Mouse (Mus musculus) kidney, postnatal 10 days (tissue): Measurements from ENCODE around the gene Kif1bp.
"Not testable (repeated sequence)": the region's sequence is repeated elsewhere in the genome, so short reads cannot be mapped to it uniquely, and the experiment has no call there.

Experiments
- DNase-seq: peaks from one replicate; pipeline ENCODE4 v3.0.0; 2021; ENCODE audit warnings: mixed read lengths

Kif1bp gene

DNA sequence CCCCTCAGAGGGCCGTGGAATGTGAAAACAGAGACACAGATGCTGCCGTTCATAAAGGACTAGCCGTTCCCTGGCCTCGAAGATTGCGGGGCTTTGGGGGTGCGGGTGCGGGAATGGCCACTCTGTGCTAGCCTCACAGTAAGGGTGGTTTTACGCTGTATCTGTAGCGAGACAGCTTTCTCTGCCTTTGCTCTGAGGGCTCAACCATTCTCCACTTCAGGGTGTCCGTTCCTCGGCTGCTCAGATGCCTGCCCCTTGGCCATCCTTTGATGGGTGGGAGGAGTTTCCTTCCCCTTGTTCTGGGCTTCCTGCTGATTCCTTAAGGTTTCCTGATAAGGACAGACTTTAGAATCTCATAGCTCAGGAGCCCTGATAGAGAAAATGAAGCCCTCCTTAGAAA, 69.8 kb downstream of the Kif1bp start:
- DNase-seq: peak; percentile 54

DNA sequence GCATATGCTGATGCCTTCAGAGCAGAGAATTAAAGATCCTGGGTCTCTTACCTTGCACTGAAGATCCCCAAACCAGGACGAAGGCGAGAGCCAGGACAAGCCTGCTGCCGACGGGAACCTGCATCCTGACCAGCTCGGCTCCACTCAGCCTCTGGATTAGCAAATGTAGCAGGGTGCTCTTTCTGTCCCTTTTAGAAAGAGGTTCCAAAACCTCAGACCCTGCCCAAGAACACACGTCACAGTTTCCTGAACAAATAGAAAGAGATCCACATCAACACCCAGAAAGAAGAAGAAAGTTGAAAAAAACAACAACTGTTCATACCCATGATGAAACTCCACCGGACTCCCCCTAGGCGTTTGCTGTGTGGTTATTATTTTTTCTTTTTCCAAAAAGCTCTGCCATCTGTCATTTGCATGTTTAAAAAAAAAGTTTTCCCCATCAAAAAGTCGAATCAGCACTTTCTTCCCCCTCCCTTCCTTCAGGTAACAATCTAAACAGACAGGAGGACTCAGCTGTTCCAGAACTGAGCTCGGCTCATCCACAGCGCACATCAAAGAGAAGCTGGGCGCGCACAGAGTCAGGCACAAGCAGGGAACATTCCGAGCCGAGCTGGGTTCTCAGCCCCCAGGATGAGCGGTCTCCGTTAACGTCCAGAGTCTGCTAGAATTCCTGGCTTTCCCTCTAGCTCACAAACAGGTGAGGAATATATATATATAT, 70.5 kb downstream of the Kif1bp start:
- peak; percentile 77 for DNase-seq

DNA sequence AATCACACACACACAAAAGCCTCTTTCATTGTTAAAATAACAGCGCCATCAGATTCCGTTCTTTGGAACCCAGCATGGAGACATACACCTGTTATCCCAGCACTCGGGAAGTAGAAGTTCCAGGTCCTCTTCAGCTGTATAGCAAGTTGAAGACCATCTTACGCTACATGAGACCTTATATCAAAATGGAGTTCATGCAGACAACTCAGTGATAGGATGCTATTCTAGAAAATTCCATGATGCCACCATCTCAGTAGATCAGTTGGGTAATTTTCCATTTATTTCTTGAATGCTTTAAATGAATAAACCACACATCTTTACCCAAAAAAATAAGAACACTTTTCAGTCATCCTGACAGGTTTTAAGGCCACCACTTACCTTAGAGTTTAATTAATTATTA, 71.2 kb downstream of the Kif1bp start:
- DNase-seq: no peak

DNA sequence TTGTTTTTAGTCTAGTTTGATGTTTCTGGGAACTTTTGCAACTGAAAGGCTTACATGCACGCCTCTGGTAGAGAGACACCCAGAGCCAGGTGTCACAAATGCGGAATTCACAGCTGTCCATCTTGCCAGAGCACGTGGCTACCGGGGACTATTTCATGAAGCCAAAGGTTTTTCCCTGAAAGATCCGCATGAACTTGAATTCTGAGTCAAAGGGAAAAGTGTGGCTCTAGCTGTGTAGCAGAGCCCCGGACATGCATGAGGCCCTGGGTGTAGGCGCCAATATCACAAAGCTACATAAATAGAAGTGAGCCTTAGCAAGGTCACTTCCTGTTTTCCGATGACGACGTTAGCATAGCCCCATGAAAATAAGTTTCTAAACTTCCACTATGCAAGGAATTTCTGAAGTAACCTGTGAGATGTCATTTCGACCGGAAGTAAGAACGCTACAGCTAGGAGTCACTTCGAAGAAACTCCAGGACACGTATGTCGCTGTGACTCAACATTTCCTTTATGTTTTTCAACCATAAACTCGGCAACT, 72.2 kb downstream of the Kif1bp start:
- DNase-seq: no peak

DNA sequence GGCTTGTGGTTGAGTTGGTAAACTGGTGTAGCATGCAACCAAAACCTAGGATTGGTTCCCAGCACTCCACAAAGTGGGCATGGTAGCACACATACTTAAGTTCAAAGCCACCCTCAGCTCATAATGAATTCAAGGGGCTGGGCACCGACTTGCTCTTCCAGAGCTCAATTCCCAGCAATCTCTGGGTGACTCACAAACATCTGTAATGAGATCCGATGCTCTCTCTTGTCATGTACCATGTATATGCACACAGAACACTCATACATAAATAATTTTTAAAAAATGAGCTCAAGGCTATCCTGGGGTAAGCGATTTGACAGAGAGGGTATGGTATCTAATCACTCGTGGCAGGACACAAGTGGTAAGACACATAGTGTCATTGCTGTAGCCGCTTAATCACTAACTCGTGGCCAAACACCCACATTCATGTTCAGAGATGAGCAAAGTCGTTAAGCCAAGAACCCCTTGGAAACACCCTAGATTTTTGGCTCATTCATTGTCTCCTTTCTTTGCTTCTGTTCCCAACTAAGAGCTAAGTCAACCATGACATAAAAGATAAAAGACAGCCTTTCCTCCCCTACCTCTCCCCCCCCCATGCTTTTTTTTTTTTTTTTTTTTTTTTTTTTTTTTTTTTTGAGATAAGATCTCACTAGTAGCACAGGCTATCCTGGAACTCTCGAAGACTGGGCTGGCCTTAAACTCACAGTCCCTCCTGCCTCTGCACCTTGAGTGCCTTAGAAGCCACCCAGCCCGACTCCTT, 72.9 kb downstream of the Kif1bp start:
- DNase-seq: no peak

DNA sequence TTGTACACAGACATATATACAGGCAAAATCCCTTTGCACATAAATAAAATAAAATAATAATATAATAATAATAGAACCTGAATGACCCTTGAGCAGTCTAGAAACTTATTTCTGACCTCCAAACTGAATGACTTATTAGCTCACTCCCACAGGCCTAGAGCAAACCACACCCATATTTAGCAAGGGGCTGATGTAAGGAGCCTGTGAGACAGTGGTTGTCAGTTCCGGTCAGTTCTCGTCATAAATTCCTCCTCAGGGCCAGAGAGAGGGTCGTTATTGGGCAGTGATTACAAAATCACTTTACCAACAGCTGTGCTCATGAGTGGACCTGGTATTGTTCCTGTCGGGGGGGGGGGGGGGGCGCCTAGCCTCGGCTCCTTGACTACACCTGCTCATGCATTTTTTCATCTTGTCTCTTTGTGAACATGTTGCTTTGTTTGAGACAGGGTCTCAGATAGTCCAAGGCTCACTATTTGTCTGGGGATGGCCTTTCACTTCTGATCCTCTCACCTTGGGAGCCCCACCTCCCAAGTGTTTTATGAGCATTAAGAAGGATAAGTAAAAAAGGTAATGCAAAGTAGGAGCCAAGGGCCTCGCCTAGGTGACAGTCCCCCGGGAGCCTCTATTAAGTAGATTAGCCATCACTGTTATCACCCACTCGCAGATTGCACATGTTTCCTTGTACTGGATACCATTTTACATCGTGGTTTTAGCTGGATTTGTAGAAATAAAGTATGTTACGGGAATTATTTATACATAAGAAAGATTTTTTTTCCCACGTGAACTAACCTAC, 74.2 kb downstream of the Kif1bp start:
- DNase-seq: no peak

DNA sequence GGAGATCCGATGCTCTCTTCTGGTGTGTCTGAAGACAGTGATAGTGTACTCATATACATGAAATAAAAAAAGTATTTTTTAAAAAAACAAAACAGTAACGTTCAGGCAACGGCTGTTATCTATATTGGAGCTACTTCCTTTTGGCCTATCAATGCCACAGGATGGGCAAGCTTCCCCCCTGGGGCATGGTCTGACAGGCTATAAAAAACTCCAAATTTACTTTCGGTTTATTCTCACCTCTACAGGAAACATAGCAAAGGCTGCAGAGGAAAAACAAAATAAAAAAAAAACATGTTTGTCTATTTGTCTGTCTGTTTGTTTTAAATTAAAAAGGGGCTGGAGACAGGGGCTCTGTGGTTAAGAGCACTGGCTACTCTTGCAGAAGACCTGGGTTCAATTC, 74.9 kb downstream of the Kif1bp start:
- peak; percentile 16 for DNase-seq

DNA sequence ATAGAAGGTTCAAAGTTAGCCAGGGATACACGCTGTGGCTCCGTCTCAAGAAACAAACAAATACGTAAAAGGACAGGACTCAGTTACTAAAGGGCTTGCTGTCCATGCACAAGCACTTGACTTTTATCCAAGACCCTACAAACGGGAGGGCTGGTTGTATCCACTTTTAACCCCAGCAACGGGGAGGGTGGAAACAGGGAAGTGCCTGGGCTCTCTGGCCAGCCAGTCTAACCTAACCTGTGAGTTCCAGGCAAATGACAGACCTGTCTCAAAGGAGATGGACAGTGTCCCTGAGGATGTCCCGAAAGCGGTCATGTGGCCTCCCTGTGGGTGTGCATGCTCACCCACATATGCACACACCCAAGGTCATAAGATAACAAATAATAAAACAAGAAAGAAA, 76.3 kb downstream of the Kif1bp start:
- no peak for DNase-seq

DNA sequence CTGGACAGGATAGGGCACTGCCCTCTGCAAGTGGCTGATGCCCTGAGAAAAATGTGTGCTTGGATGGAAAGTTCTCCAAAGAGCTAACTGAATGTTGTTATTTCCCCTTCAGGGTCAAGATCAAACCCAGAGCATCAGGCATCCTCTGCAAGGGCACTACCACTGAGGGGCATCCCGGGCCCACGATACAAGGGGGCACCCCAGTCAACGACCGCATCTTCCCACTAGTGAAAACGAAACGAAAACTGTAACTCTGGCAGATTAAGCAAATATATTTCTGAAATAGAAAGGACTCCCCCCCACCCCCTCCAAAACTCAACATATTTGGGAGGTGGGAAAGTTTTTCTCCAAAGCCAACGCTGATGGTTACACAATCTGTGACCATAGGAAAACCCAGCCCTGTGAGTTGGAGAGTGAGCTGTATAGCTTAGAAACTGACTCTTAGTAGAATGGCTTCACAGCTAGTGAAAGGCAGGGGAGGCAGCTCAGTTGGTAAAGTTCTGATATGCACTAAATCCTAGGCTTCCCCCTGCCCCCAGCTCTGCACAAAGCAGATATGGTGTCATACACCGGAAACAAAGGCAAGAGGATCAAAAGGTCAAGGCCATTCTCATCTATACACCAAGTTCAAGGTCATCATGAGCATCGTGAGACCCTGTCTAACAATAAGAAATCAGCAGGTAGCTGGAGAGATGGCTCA, 77.2 kb downstream of the Kif1bp start:
- DNase-seq: no peak

DNA sequence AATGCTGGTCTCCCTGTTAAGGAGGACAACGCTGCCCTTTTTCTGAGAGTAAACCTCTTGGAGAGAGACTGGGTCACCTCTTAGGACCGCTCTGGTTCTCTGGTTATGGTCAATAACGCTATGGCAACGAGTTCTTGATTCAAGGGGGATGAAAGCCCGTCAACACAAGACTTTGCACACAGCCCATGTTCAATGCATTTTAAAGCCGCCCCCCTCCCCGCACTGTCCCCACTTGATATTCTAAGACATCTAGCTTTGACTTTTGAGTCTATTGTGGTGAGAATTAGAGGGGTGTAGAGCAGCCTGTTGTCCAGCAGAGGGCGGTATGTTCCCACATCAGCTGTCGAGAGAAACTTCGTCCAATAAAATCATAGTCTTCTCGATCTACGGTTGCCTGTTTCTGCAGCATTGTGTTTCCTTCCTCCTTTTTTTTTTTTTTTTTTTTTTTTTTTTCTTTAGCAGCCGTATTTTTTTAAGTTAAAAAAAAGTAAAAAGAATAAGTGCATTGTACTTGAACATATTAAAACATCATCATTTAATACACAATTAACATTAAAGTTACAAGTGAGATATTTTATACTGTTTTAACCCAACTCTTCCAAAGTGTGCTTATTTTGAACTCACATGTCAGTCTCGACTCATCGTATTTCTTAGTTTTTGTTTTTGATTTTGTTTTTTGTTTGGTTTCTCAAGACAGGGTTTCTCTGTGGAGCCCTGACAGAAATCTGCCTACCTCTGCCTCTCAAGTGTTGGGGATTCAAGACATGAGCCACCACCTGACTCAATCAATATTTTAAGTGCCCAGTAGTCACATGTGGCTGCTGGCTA, 78.0 kb downstream of the Kif1bp start:
- peak; percentile 70 for DNase-seq

DNA sequence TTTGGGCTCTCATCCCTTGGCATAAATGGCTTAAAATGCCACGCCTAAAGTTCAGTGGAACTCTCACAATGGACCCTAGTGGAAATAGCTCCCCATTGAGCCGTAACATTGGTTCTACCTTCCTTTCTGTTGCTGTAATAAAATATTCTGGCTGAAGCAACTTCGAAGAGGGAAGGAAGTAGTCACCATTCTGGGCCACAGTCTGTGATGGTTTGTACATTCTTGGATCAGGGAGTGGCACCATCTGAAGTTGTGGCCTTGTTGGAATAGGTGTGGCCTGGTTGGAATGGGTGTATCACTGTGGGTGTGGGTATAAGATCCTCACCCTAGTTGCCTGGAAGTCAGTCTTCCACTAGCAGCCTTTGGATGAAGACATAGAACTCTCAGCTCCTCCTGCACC, 86.6 kb downstream of the Kif1bp start:
- DNase-seq: not testable (repeated sequence)
